Mouse (Mus musculus): ENCODE measurements around the gene Pdxp.

The Pdxp gene

DNA sequence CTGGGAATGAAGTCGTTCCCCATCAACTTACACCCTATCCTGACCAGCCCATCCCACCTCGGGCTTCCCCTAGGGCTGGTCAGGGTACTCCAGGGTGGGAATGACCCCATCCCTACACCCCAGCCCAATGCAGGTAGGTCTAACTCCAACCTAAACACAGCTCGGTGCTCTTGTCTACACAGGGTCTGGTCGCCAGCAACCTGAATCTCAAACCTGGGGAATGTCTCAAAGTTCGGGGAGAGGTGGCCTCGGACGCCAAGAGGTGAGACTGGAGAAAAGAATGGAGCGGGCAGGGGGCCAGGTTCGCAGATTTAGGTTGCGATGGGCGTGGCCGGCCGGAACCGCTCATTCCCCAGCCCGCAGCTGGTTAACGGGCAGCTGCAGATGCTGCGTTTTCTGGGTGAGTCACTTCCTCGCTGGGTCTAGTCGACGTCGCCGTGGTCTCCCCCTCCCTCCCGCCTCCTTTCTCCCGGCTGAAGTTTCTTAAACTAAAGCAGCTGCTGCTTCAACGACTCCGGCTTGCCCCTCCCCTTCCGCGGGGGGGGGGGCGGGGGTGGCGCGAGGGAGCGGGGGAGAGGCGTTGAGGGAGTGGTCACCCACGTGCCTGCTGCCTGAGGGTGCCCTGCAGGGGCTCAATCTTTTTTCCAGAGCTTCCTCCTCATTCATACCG lies 14.2 kb downstream of the Pdxp start:
- WGBS = 1% methylated on average over 33 of the region's 35 CpGs

DNA sequence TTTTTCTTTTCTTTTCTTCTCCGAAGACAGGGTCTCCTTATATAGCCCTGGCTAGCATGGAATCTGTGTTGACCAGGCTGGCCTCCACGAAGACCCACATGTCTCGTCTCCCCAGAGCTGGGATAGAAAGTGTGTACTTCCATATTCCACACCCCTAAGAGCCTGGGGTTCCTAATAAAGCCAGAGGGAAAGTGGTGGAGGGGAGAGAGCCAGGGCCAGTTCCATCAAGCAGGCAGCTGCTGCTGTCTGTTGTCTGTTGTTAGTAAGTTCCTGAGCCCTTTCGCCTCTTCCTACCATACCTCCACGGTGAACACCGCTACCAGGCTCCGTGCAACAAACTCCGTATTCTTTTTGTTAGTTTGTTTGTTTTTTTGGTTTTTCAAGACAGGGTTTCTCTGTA lies 14.8 kb downstream of the Pdxp start:
- 60% methylated on average over 8 of the region's 8 CpGs for WGBS

DNA sequence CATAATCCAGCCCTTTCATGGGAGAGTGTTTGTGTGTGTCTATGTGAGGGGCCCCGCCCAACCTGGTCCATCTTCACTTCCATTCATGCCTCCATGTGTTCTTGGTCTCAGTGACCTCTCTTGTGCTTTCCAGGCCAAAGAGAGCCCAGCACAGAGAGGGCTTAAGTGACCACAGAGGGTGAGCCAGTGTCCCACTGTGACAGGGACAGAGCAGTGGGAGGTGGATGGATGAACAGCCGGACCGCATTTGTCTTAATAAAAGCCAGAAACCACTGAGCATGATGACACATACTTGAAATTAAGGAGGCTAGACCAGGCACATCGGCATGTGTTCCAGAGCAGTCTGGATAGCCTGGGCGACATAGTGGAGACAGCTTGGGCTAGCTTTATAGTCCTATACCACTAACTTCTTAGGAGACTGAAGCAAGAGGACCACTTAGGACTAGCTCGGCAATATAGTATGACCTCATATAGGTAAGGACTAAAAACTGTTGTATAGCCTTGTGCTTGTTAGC lies 16.5 kb downstream of the Pdxp start:
- WGBS = 95% methylated on average over 6 of the region's 6 CpGs

DNA sequence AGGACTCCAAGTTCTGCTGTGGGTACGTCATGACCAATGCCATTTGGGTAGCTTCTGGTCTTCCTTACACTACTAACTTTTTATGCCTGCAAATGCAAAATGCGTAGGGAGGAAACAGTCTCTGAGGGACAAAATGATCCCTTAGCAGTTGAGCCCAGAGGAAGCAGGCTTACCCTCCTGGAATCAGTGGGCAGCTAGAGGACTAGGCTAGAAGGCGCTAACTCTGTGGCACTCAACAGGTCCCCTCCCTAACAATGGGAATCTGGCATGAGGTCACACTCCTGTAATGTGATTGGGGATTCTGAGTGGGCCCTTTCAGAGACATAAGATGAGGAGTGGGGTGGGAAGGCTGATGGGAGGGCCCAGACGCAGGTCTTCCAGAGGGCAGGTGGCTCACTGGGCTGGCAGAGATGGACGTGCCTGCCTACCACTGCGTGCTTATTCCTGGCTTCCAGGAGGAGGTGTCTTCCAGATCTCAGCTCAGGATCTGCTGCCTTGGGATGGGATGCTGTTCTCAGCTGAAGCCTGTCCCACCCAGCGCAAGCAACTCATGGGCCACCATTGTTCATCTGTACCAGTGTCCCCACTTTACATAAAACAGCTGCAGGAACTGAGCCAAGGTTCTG lies 17.2 kb downstream of the Pdxp start:
- 84% methylated on average over 7 of the region's 7 CpGs for WGBS

DNA sequence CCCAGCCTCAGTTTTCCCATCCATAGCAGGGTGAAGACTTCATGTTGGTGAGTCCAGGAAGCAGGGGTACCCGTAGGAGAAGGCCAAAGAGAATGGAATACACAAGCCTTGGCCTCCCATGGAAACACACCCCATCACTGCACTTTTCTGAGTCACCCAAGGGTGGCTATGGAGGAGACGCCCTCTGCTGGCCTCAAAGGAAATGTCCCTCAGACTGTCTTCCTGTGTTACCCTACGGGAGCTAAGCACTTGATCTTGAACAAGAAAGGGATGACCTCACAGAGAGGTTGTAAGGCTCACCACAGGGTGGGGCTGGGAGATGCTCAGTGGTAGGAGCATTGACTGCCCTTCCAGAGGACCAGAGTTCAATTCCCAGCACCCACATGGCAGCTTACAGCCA lies 17.9 kb downstream of the Pdxp start:
- 10% methylated on average over 3 of the region's 3 CpGs for WGBS

DNA sequence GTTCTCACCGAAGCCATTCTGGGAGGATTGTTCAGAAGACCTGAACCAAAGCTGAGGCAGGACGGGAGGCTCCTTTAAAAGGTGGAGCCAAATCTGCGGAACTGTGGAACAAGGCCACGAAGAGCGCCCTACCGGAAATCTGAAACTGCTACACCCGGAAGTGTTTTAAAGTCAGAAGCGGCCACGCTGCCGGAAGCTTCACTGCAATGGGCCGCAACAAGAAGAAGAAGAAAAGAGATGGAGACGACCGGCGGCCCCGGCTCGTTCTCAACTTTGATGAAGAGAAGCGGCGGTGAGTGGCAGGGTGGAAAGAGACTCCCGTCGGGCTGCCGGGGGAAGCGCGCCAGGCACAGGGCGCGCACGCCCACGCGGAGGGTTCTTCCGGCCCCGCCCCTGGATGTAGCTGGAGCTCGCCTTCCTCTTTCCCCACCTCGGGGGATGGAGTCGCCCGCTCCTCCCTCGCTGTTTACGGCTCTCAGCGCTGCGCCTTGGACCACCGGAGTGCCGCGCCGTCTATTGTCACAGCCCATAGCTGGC lies 21.1 kb downstream of the Pdxp start, which contains the start of gene Nol12:
Nol12 (plus strand) TSS at position 150 of the 537 bp plus-strand sequence.
- WGBS = under 1% methylated on average over 41 of the region's 42 CpGs

DNA sequence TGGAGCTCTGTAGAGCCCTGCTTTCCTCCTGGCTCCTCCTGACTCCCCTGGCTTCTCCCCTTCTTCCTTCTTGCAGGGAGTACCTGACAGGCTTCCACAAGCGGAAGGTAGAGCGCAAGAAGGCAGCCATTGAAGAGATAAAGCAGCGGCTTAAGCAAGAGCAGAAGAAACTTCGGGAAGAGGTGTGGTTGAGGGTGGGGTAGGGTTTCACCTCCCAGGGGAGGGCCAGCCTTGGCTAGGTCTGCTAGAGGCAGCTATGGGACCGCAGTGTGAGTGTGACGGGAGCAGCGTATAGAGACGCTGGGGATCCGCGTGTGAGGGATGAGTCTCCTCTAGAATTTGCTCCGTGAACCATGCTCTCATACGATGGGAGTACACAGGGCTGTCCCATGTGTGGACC lies 22.7 kb downstream of the Pdxp start:
- WGBS = 94% methylated on average over 12 of the region's 12 CpGs

DNA sequence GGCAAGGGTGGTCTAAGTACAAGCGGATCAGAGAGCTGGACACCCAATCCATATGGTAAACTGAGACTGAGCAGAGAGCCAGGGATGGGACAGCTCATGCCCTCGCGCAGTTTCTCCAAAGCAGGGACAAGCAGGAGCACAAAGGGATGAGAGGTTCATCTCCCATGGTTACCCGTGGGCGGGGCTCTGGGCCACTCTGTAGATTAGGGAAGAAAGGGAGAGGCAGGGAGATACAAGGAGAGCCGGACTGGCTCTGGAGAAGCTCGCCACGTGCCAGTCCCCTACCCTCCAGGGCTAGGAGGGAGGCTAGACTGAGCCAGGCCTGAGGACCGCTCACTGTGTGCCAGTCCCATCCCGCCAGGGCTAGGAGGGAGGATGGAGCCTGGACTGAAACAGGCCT lies 23.6 kb downstream of the Pdxp start:
- WGBS = 82% methylated on average over 10 of the region's 10 CpGs

DNA sequence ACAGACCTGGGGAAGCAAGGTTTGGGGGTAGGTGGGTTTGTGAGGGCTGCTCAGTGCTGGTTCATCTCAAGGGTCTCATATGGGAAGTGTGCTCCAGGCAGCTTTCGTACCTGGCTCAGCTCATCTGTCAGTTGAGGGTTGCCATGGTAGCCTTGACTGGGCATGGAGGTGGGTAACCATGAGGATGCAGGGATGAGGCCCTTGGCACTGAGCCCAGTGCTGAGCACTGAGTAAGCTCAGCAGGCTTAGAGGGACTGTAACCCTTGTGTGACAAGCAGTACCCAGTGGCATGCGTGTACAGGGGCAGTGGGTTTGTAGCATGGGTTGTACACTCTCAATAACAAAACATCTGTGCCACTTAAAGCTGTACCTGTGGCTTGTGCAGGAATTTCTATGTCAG lies 24.2 kb downstream of the Pdxp start:
- WGBS = 47% methylated on average over 2 of the region's 2 CpGs

DNA sequence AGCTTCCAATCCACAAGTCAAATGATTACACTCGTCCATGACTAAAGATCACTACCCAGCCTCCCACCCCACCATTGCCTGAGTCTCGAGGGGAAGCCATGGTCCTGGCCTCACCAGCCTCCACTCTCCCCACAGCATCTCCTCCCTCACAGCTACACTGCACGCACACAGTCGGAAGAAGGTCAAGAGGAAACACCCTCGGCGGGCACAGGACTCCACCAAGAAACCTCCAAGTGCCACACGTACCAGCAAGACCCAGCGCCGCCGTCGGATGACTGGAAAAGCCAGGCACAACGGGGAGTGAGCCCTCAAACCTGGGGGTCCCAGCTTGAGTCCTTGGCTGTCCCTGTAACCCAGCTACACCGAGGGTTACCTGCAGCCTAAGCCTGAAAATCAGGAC lies 26.6 kb downstream of the Pdxp start:
- 92% methylated on average over 13 of the region's 13 CpGs for WGBS

DNA sequence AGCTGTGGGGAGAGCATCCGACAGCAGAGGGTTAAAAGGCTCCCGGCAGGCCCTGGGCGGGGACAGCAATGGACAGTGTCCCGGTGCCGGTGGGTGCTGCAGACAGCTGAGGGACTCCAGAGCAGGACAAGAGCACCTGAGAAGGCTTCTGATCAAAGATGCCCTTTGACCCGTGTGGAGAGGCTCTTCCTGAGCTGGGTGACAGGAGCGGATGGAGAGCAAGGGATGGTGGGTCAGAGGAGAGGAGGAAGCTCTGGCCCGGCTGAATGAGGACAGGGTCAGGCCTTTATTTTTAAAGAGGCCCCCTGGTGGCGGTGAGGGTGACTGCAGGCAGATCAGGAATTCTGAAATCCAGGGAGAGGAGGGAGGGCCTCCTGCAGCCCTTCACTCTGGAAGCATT lies 28.9 kb downstream of the Pdxp start:
- WGBS = 2% methylated on average over 9 of the region's 9 CpGs

DNA sequence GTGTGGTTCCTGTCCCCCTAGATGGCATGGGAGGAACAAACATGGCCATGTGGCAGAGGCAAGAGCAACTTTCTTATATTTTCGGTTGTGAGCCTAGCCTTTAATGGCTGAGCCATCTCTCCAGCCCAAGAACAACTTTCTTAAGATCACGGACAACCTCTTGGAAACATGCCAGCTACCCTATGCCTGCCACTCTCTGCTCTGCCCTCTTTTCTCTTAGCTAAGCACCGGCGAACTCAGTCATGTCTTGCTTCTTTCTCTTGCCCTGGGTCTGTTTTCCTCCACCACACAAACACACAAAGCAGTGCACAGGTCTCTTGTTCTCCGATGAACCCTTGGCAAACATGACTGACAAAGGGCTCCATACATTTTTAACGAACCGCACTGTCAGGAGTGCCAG lies 32.5 kb downstream of the Pdxp start:
- WGBS = 34% methylated on average over 7 of the region's 7 CpGs

DNA sequence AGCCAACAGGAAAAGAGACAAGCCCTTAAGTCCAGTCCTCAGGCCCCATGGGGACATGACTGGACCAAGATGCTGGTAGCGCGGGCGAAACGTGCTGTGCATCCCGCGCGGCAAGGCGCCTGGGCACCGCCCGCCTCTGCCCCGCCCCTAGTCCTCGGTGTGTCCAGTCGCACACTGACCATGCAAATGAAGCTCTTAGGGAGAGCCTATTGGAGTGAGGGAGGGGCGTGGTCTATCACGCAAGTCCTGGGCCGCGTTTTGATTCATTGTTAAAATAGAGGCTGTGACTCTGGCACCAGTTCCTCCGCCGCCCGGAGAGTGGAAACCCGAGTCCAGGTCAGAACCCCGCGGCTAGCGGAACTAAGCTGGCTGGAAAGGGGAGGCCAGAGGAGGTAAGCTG lies 33.9 kb downstream of the Pdxp start, which contains the start of gene Triobp:
Triobp (plus strand) TSS at position 68 of the 400 bp plus-strand sequence.
- WGBS = 1% methylated on average over 24 of the region's 24 CpGs

DNA sequence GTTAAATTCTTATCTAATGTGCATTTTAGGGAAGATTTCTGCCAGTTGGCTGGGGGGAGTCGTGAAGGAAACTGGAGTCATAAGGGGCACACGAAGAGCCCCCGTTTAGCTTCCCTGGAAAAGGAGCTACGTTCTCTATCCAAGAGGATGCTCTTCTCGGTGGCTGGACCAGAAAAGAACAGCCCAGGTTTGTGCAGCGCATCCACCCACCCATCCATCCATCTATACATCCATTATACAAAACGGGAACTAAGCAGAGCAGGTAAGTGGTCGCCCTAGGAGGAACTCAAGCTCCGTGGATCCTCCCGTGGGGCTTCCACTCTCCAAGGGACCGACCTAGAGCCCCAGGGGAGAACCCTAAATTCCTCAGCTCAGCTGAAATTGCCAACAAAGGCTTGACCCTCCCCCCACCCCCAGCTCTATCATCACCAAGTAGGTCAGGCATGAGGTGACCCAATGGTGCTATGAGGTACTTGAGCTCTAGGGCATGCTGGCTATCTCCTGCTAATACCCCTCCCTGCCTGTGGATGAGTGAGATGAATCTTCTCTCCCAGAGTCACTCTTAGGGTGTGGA lies 34.5 kb downstream of the Pdxp start:
- WGBS = 4% methylated on average over 11 of the region's 11 CpGs

DNA sequence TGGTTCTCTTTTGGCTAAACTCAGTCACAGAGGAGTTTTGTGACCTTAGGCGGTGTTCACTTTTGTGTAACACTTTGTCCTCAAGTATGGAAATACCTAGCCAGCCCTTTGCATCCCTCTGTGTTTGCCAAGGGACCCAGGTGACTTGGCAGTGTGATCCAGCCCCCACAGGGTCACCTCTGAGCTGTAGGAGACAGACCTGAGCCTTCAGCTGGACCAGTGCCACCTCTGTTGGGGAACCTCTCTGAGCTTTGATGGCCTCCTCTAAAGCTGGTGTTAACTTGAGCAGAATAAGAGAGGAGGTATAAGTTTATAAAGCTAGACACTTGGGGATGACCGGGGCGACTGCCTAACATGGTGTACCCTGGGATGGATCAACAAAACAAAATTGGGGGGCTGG lies 35.2 kb downstream of the Pdxp start:
- 95% methylated on average over 3 of the region's 3 CpGs for WGBS

DNA sequence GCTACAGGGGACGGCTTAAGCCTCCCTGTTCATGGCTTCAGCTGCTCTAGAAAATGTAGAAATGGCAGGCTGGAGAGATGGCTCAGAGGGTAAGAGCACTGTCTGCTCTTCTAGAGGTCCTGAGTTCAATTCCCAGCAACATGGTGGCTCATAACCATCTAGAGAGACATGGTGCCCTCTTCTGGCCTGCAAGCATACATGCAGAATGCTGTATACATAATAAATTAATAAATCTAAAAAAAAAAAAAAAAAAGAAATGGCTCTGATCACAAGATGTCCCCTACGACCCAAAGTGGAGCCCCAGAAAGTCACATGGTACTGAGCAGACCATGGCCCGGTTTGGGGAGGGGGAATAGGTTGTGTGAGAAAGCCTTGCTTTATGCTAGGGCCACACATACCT lies 41.9 kb downstream of the Pdxp start:
- WGBS = 82% methylated on average over 3 of the region's 3 CpGs

DNA sequence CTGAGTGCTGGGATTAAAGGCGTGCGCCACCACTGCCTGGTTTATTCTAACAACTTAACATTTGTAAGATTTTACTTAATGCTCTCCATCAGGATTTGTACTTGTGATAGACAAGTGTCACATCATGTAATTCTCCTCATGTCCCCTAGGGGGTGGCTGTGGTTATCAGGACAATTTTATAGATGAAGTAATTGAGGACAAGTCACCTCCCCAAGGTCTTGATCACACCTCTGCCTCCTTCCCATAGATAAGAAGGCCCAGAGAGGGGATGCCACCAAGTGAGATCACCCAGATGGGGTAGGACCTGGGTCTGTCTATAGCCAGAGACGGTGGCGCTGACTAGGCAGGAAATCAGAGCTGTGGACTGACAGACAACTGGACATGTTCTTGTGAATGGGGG lies 42.6 kb downstream of the Pdxp start:
- WGBS = 87% methylated on average over 4 of the region's 4 CpGs

DNA sequence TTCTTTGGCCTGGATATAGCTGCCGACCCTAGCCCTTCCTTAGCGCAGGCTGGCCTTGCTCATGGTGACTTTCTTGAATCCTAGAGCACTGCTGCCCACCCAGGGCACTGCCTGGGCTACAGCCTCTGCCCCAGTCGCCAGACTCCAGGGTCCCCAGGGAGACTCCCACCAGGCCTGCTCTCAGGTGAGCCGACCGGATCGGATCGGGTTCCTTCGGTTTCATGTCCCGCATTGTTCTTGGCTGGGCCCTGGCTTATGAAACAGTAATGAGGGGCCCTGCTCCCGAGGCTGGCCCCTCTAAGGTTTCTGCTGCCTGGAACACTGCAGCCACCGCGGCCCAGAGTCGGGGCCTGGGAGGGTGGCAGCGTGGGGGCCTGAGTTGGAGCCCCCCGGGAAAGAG lies 43.3 kb downstream of the Pdxp start:
- 84% methylated on average over 15 of the region's 15 CpGs for WGBS

DNA sequence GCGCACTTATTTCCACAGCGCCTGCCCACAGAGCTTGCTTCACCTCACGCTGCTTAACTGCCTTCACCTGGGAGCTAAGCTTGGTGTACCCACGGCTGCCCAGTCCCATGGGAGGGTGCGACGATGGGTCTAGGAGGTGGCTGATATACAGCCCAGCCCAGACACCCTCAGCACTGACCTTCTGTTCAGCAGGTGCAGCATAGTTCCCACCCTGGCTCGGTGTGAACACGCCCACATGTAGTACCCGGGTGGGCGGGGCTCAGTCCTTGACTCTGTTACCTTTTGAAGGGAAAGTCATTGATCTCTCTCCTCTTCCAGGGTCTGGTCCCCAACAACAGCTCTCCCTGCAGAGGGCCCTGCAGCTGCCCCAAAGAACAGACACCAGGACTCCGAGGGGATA lies 45.8 kb downstream of the Pdxp start:
- 93% methylated on average over 11 of the region's 11 CpGs for WGBS

DNA sequence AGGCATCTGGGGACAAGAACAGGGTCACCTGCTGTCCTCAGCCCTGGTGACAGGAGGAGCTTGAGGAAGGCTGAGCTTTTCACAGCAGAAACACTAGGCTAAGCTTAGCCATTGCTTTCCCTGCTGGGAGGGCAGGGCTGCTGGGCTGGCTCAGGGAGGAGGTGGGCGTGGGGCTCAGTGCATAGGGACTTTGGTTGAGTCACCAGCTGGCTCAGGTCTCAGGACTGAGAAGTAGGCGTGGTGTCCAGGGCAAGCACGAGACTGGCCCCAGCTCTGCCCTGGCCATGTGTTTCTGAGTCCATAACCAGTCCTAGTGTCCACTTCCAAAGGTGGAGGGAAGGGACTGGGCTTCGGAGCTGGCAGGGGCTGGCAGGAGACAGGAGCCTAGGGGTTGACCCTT lies 46.4 kb downstream of the Pdxp start:
- 71% methylated on average over 4 of the region's 4 CpGs for WGBS

DNA sequence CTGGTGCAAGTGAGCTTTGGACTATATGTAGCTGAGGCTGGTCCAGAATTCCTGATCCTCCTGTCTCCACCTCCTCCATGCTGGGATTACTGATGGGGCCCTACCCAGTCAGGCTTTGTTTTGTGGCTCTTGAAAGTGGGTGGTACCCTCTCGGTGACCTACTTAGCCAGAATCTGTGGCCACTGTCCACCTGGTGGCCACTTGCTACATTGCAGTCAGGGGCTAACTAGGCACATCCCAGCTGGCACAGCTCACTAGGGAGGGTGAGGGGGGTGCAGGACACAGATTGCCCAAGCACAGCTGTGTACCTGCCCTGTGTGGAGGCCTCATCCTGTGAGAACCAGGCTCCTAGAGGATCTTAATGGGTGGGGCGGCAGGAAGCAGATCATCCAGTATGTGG lies 49.2 kb downstream of the Pdxp start:
- WGBS = 38% methylated on average over 2 of the region's 2 CpGs

Measured in cerebral cortex, adult 2 months (tissue).